Mouse (Mus musculus) MEL (cell line): ENCODE measurements at regions not wholly inside any gene's neighbourhood (a gene's known extent, or its start where the extent isn't known, plus 50 kb on each side); places are given as distances from the start of the nearest gene placed in this dataset.

ENCODE experiments used
- CHD2 ChIP-seq: IDR thresholded peaks from 2 replicates; pipeline ENCODE4 v1.6.1; 2011; ENCODE audit warnings: low read length, improper control_type of control experiment
- CTCF ChIP-seq, 3 experiments: IDR thresholded peaks in 2 of 3; conservative IDR thresholded peaks in 1 of 3; 2 replicates each; pipeline ENCODE4 v1.5.1; 2011 to 2012; ENCODE audit warnings: low read length in 3 of 3, low read depth in 2 of 3, mild to moderate bottlenecking in 2 of 3, improper control_type of control experiment in 1 of 3, inconsistent platforms in 1 of 3, mixed read lengths in 1 of 3, moderate library complexity in 1 of 3; ENCODE audit not compliant: control insufficient read depth in 1 of 3, insufficient read depth in 1 of 3, poor library complexity in 1 of 3, severe bottlenecking in 1 of 3

DNA sequence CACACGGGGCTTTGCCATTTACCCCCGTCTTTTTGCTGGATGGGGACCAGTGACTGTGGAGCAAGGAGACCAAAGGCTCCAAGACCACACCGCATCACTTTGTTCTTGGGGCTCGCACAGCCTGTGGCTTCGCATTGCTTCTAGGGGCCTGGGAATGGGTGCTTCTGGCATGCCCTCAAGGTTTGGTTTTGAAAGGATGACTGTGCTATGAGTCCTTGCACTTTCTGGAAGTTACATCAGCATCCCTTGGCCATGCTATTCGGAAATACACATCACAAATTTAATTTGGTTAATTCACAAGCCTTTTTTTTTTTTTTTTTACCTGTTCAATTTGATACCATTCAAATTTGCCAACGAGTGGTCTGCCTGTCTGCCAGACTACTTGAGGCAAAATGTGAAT, 562.1 kb downstream of the Plcl1 start:
- no peak for TF ChIP-seq CTCF (IDR thresholded peaks at IDR 0.05 in 2 of 3, conservative IDR thresholded peaks at IDR 0.05 in 1 of 3; ENCODE audit: control insufficient read depth in 1 of 3, insufficient read depth in 1 of 3, low read depth in 2 of 3, low read length in 3 of 3, poor library complexity in 1 of 3, severe bottlenecking in 1 of 3)
- TF ChIP-seq CHD2 = no peak
